Mouse (Mus musculus) hindbrain, embryonic 12.5 days (tissue): ENCODE data around the gene Ip6k3. TPM values are rescaled to one million over a fixed set of nuclear protein-coding genes. Genes with fewer than 3 reads are reported as not detected.

Experiments
- ATAC-seq: fragments of 200-750 bp; cut with Nextera tagmentation; 2 replicates; pipeline ENCODE4 v1.8.0; 2017; ENCODE audit warnings: moderate TSS enrichment; ENCODE audit not compliant: low FRiP score
- H3K27ac ChIP-seq: fragments of 300-500 bp; sonication (generic); 2 replicates; pipeline ENCODE4 v1.5.1; 2016; ENCODE audit warnings: mild to moderate bottlenecking
- H3K27me3 ChIP-seq: fragments of 300-500 bp; sonication (generic); 2 replicates; pipeline ENCODE4 v1.6.1; 2016; ENCODE audit warnings: mild to moderate bottlenecking
- H3K36me3 ChIP-seq: fragments of 300-500 bp; sonication (generic); 2 replicates; pipeline ENCODE4 v1.6.1; 2016; ENCODE audit warnings: mild to moderate bottlenecking
- H3K4me1 ChIP-seq: fragments of 300-500 bp; sonication (generic); 2 replicates; pipeline ENCODE4 v1.6.1; 2016
- H3K4me2 ChIP-seq: fragments of 300-500 bp; sonication (generic); replicated peaks from 2 replicates; pipeline ENCODE4 v1.6.1; 2016; ENCODE audit warnings: mild to moderate bottlenecking
- H3K4me3 ChIP-seq: fragments of 300-500 bp; sonication (generic); 2 replicates; pipeline ENCODE4 v1.5.1; 2016; ENCODE audit warnings: mild to moderate bottlenecking
- H3K9ac ChIP-seq: fragments of 300-500 bp; sonication (generic); 2 replicates; pipeline ENCODE4 v1.6.1; 2016; ENCODE audit warnings: mild to moderate bottlenecking, moderate library complexity
- H3K9me3 ChIP-seq: fragments of 300-500 bp; sonication (generic); replicated peaks from 2 replicates; pipeline ENCODE4 v1.6.1; 2016; ENCODE audit warnings: mild to moderate bottlenecking
- WGBS: fragments of 180-500 bp; shearing (Covaris S2); methylation state at CpG from one replicate; pipeline ENCODE4 v1.1.7; 2016; 5-methylcytosine and 5-hydroxymethylcytosine counted together
- polyA plus RNA-seq: library from polyadenylated mRNA; unstranded; fragments of >200 nt; fragmentation: Nextera tagmentation; extraction: Ambion mirVana; gene quantifications from 2 replicates; pipeline ENCODE4 v1.2.1, GENCODE M21; 2016

Gene Ip6k3
- polyA plus RNA-seq, 1 experiment from 2014 or later = 0.54 TPM

DNA sequence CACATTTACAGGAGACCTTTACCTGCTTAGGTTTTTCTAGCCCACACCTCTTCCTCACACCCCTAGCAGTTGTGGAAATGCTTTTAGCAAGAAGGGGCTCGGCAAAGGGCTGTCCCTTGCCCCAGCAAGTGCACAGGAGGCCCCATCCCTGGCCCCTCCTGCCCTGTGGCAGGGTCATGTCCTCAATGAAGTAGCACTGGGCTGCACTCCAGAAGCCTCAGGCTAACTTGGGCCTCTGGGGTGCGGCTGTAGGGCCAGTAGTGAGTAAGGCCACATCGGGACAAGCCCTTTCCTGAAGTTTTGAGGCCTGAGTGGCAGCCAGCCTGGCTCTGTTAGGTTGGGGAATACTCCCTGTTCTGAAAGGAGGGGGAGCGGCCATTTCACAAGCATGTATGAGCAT, 6.7 kb downstream of the Ip6k3 start:
- H3K9ac ChIP-seq = no peak overlapping the region
- H3K27me3 ChIP-seq = 0 out of 2 replicates have a peak, but pooled peaks cover 3% of the 10 kb centered on the region
- no peak overlapping the region for H3K4me2 ChIP-seq
- ATAC-seq = no peak
- WGBS = 80% methylated on average over 4 of the region's 4 CpGs
- H3K9me3 ChIP-seq = no peaks in the 10 kb centered on the region
- no peaks in the 10 kb centered on the region for H3K36me3 ChIP-seq
- no peak overlapping the region for H3K27ac ChIP-seq
- H3K4me3 ChIP-seq = no peak overlapping the region
- H3K4me1 ChIP-seq = peaks cover 7% of the 10 kb centered on the region; the same call in 1 of the 2 replicates

DNA sequence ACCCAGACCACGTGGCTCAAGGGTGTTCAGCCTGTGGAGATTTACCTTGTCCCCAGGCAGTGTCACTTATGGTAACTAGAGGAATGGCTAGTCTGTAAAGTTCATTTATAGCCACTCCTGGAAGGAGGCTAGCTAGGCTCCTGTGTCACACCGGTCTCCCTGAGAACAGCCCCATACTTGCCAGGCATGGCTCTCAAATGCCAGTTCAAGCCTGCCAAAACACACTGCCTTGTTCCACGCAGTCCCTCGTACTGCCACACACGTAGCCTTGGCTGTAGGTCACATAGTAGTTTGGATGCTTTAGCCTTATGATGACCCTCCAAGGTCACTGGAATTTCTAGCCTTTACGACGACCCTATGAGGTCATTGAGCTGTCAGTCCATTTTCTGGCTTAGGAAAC, 8.4 kb downstream of the Ip6k3 start:
- H3K4me2 ChIP-seq = no peak overlapping the region
- no peaks in the 10 kb centered on the region for H3K36me3 ChIP-seq
- H3K27me3 ChIP-seq = 0 out of 2 replicates have a peak, but pooled peaks cover 3% of the 10 kb centered on the region
- no peak for ATAC-seq
- 78% methylated on average over 7 of the region's 7 CpGs for WGBS
- H3K9ac ChIP-seq = no peak overlapping the region
- H3K9me3 ChIP-seq = no peaks in the 10 kb centered on the region
- H3K4me1 ChIP-seq = peaks cover 8% of the 10 kb centered on the region
- H3K27ac ChIP-seq = no peak overlapping the region
- H3K4me3 ChIP-seq = no peak overlapping the region

GRCm38 (mm10) chr17:27158439-27158838, 9.2 kb downstream of the Ip6k3 start:
- ATAC-seq = no peak
- Histone ChIP-seq H3K4me2 (no peak overlapping the region), H3K9me3 (no peaks in the 10 kb centered on the region), H3K4me3 (no peak overlapping the region), H3K36me3 (no peaks in the 10 kb centered on the region), H3K9ac (no peak overlapping the region), H3K27ac (no peak overlapping the region), H3K4me1 (peaks cover 13% of the 10 kb centered on the region), H3K27me3 (0 out of 2 replicates have a peak, but pooled peaks cover 3% of the 10 kb centered on the region)
- WGBS = 83% methylated on average over 6 of the region's 6 CpGs

DNA sequence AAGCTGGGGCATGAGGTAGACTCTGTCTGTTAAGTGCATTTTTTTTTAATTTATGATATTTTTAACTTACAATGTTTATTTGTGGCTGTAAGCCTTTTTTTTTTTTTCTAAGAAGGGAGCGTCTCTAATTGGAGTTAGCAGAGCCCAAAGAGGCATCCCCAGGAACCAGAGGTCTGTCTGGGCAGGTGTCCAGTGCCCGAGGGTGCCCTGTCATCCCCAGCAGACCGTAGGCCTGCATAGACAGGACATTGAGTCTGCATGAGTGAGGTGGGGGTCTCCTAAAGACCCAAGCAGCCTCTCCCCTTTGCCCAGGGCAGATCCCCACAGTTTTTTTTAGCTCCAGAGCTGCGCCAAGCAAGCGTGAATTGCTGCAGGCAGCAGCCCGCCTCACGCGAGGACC, 11.8 kb downstream of the Ip6k3 start:
- Histone ChIP-seq H3K9me3 (no peaks in the 10 kb centered on the region), H3K9ac (no peak overlapping the region), H3K36me3 (no peaks in the 10 kb centered on the region), H3K27me3 (0 out of 2 replicates have a peak, but pooled peaks cover 5% of the 10 kb centered on the region), H3K4me2 (no peak overlapping the region), H3K4me3 (no peak overlapping the region), H3K27ac (no peak overlapping the region), H3K4me1 (peaks cover 17% of the 10 kb centered on the region)
- WGBS = 78% methylated on average over 8 of the region's 8 CpGs
- no peak for ATAC-seq

DNA sequence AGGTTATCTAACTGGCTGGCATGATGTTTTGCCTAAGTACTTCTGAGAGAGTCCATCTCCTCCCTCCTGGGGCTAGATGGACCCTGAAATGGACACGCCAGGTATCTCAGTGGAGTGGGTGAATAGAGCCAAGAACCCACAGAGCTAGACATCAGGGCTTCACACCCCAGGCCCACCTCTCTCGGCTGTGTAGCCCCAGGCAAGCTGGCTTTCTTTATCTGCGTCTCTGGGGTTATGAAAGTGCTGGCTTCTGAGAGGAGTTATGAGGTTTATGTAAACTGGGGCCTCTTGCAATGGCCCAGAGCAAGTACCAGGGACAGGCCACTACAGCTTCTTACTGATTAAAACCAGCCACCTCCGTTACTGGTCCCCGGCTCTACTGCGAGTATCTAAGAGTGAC, 12.7 kb downstream of the Ip6k3 start:
- Histone ChIP-seq H3K9me3 (no peaks in the 10 kb centered on the region), H3K4me1 (peaks cover 24% of the 10 kb centered on the region), H3K27me3 (0 out of 2 replicates have a peak, but pooled peaks cover 5% of the 10 kb centered on the region), H3K4me3 (no peak overlapping the region), H3K9ac (no peak overlapping the region), H3K4me2 (no peak overlapping the region), H3K27ac (no peak overlapping the region), H3K36me3 (no peaks in the 10 kb centered on the region)
- ATAC-seq = no peak
- WGBS = 83% methylated on average over 6 of the region's 6 CpGs

DNA sequence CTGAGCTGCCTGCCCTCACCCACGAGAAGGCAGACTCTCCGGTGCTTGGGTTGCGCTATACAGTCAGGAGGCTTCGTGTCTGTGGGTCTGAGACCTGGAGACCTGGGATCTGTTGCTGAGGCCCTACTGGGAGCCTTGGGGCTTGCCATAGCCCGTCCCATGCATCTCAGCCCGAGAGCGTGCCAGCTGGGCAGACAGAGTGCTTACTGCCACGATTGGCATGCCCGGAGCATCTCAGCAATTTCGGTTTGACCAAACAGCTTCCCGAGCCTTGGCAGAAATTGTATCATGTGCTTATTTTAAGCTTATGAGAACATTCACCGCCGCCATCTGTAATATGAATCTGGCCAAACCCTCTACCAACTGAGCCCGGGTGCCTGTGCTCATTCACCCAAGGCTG, 13.3 kb downstream of the Ip6k3 start:
- WGBS = 89% methylated on average over 14 of the region's 14 CpGs
- Histone ChIP-seq H3K4me3 (no peak overlapping the region), H3K27me3 (0 out of 2 replicates have a peak, but pooled peaks cover 5% of the 10 kb centered on the region), H3K9ac (0 out of 2 replicates have a peak overlapping the region, but pooled peaks have one; percentile 23), H3K27ac (no peak overlapping the region), H3K4me2 (no peak overlapping the region), H3K36me3 (no peaks in the 10 kb centered on the region), H3K4me1 (peaks cover 30% of the 10 kb centered on the region), H3K9me3 (no peaks in the 10 kb centered on the region)
- ATAC-seq = no peak

GRCm38 (mm10) chr17:27153773-27154193, 13.8 kb downstream of the Ip6k3 start:
- H3K9ac ChIP-seq = 0 out of 2 replicates have a peak overlapping the region, but pooled peaks have one; percentile 23
- ATAC-seq = no peak
- WGBS = 63% methylated on average over 9 of the region's 9 CpGs
- no peak overlapping the region for H3K4me2 ChIP-seq
- no peak overlapping the region for H3K27ac ChIP-seq
- H3K9me3 ChIP-seq = no peaks in the 10 kb centered on the region
- H3K36me3 ChIP-seq = no peaks in the 10 kb centered on the region
- H3K4me3 ChIP-seq = no peak overlapping the region
- 0 out of 2 replicates have a peak, but pooled peaks cover 5% of the 10 kb centered on the region for H3K27me3 ChIP-seq
- H3K4me1 ChIP-seq = peaks cover 33% of the 10 kb centered on the region

GRCm38 (mm10) chr17:27152976-27153723, 14.4 kb downstream of the Ip6k3 start:
- Histone ChIP-seq H3K4me3 (no peak overlapping the region), H3K9me3 (no peaks in the 10 kb centered on the region), H3K36me3 (no peaks in the 10 kb centered on the region), H3K27ac (no peak overlapping the region), H3K4me1 (peaks cover 39% of the 10 kb centered on the region), H3K4me2 (no peak overlapping the region), H3K9ac (no peak overlapping the region), H3K27me3 (0 out of 2 replicates have a peak, but pooled peaks cover 2% of the 10 kb centered on the region)
- no peak for ATAC-seq
- WGBS = 55% methylated on average over 8 of the region's 8 CpGs

DNA sequence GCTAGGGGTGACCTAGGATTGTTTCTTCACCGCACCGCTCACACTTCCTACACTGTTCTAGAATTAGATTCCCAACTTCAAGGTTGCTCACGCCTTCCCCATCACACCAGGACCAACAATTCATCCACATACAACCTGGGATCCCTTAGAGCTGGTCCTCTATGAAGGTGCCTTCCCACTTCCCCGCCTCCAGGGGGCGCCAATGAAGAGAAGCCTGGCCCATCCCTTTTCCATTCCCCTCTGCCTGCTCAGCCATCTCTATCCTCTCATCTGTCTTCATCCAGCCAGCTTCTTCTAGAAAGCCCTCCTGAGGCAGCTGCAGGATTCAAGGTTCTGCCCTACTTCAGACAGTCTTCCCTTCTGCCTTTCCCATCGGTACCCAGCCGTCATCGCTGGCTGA, 16.2 kb downstream of the Ip6k3 start:
- Histone ChIP-seq H3K27ac (no peak overlapping the region), H3K36me3 (no peaks in the 10 kb centered on the region), H3K4me2 (no peak overlapping the region), H3K4me3 (no peak overlapping the region), H3K27me3 (0 out of 2 replicates have a peak, but pooled peaks cover 2% of the 10 kb centered on the region), H3K9ac (no peak overlapping the region), H3K9me3 (no peaks in the 10 kb centered on the region), H3K4me1 (peaks cover 46% of the 10 kb centered on the region)
- WGBS = 66% methylated on average over 8 of the region's 8 CpGs
- no peak for ATAC-seq

DNA sequence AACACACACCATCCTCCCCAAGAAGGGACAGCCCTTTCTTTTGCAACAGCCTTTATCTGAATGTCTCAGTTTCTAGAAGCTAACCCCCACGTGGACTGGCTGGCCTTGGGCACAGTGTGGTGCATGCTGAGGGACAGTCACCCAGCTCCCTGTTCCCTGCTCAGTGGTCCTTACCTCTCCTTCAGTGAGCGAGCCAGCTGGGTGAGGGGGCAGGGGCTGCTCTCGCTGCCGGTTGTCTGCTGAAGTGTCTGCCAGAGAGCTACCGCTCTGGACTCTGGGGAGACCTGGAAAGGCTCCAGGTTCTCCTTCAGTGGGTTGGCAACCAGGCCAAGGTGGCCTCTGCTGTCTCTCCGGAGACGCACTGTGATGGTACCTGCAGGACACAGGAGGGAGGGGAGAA, 16.7 kb downstream of the Ip6k3 start:
- H3K4me3 ChIP-seq = no peak overlapping the region
- H3K27me3 ChIP-seq = 0 out of 2 replicates have a peak, but pooled peaks cover 2% of the 10 kb centered on the region
- H3K4me2 ChIP-seq = no peak overlapping the region
- no peak overlapping the region for H3K27ac ChIP-seq
- WGBS = 75% methylated on average over 7 of the region's 7 CpGs
- no peaks in the 10 kb centered on the region for H3K36me3 ChIP-seq
- peaks cover 48% of the 10 kb centered on the region for H3K4me1 ChIP-seq
- no peak overlapping the region for H3K9ac ChIP-seq
- H3K9me3 ChIP-seq = no peaks in the 10 kb centered on the region
- no peak for ATAC-seq

DNA sequence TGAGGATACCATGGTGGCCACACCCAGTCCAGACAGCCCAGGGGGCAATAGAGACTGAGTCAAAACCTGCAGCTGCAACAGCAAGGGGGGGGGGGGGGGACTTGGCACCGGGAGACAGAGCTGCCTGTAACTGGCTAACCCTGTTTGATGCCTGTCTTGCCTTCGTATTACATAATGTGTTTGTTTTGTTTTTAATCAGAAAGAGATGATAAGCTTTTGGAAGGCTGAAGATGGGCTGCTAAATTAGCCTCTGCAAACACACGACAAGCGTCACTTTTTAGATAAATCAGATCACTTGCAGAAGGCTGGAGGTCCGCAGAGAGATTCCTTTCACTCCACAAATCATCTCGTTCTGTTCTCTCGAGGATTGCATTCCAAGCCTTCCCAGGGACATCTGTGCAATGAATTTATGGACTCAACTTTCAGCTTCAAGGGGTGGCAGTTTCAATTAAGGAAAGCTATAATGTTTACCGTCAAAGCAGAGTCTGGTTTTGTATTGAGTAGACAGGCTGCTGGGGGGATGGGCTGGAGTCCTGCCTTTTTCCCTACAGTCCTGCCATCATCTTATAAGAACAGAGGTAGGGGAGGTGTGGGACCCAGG, 21.2 kb downstream of the Ip6k3 start:
- H3K4me1 ChIP-seq = peaks cover 61% of the 10 kb centered on the region
- no peaks in the 10 kb centered on the region for H3K9me3 ChIP-seq
- H3K27me3 ChIP-seq = 0 out of 2 replicates have a peak, but pooled peaks cover under 1% of the 10 kb centered on the region
- no peak for ATAC-seq
- 28% methylated on average over 8 of the region's 8 CpGs for WGBS
- H3K27ac ChIP-seq = 0 out of 2 replicates have a peak overlapping the region, but pooled peaks have one; percentile 4
- no peak overlapping the region for H3K9ac ChIP-seq
- no peaks in the 10 kb centered on the region for H3K36me3 ChIP-seq
- no peak overlapping the region for H3K4me2 ChIP-seq
- no peak overlapping the region for H3K4me3 ChIP-seq

DNA sequence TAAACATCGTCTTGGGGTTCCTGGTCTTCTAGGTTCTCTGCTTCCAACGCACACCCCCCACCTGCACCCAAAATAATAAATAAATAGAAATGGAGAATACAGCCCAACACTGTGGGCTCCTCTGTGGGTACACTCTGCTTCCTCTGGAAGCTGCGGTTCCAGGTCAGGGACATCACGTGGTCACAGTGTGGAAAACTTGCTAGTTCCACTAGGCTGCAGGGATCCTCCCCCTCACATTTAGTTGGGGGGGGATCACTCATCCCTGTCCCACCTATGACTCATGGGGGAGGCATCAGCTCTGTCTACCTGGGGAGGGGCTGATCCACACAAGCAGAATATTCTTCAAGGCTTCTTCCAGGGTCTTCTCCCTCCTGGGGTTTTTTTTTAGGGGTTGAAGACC, 23.4 kb downstream of the Ip6k3 start:
- WGBS = 74% methylated on average over 4 of the region's 4 CpGs
- H3K4me2 ChIP-seq = no peak overlapping the region
- ATAC-seq = no peak
- H3K9me3 ChIP-seq = no peaks in the 10 kb centered on the region
- no peak overlapping the region for H3K27ac ChIP-seq
- peaks cover 64% of the 10 kb centered on the region for H3K4me1 ChIP-seq
- no peak overlapping the region for H3K4me3 ChIP-seq
- no peak overlapping the region for H3K9ac ChIP-seq
- H3K36me3 ChIP-seq = no peaks in the 10 kb centered on the region
- H3K27me3 ChIP-seq = no peaks in the 10 kb centered on the region
